Mouse (Mus musculus) lung, adult 2 months (tissue): Measurements from ENCODE around the gene Fam213b.

ENCODE experiments used
- CTCF ChIP-seq: fragments of 200-500 bp; IDR thresholded peaks from 2 replicates; pipeline ENCODE4 v1.5.1; 2011; ENCODE audit warnings: mild to moderate bottlenecking, low read length, control low read depth; ENCODE audit not compliant: insufficient read depth
- POLR2A ChIP-seq: fragments of 200-500 bp; IDR thresholded peaks from 2 replicates; pipeline ENCODE4 v1.6.1; 2011; ENCODE audit warnings: low read depth, mild to moderate bottlenecking, control low read depth, low read length, borderline replicate concordance; ENCODE audit errors: extremely low read depth

- TF ChIP-seq CTCF (no peak), POLR2A (no peak)
Observed at GRCm38 (mm10) chr4:154895549-154895948, 3.4 kb downstream of the Fam213b start.
